Mouse (Mus musculus): Measurements from ENCODE around the gene Pdzd3. TPM values are rescaled to one million over a fixed set of nuclear protein-coding genes. Genes with fewer than 3 reads are reported as not detected.

Pdzd3 gene
- polyA plus RNA-seq, 1 experiment = not detected

DNA sequence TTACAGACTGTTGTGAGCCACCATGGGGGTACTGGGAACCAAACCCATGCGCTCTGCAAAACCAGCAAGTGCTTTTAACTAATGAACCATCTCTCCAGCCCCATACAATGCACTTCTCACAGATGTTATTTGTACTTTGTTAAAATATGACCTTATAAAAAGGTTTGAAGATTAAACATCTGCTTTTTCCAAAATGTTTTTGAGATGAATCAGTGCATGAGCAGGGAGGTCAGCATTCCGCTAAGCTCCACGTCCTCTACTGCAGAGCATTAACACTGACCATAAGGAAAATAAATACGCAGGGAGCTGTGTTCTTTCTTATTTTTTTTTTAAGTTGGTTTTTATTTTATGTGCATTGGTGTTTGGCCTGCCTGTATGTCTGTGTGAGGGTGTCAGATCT is 38.9 kb downstream of the Pdzd3 start:
- Histone ChIP-seq H3K4me3 (ENCODE audit: insufficient read depth, low read length) (no peak overlapping the region), H3K27ac (ENCODE audit: insufficient read depth, low read depth, low read length) (no peak overlapping the region)

DNA sequence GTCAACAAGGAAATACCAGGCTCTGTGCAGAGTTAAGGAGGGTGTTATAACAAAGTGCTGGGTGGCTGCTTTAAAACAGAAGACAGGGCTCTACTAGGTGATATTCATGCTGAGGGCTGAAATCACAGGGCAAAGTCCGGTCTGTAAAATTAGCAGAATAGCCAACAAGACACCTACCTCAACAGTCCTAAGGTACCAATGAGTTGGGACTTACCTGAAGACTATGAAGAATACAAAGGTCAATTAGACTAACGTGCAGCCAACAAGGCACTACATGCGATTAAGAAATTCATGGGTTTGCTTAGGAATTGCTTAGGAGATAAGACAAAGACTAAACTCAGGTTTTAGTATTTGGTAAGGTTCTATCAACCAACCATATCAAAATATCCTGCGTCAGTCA is 41.9 kb downstream of the Pdzd3 start:
- TF ChIP-seq POLR2A (IDR thresholded peaks at IDR 0.05; ENCODE audit: borderline replicate concordance, low read depth, low read length) = no peak
- no peak for TF ChIP-seq CTCF (IDR thresholded peaks at IDR 0.05; ENCODE audit: low read depth, low read length)
- H3K4me1 ChIP-seq (ENCODE audit: control insufficient read depth, insufficient read depth, low read length) = peaks cover 17% of the 10 kb centered on the region

More for the DNA sequence above, 38.9 kb downstream of the Pdzd3 start:
- no peak for TF ChIP-seq CTCF (IDR thresholded peaks at IDR 0.05; ENCODE audit: low read depth, low read length)
- H3K4me1 ChIP-seq (ENCODE audit: control insufficient read depth, insufficient read depth, low read length) = peaks cover 11% of the 10 kb centered on the region; the same call in 1 of the 2 replicates

DNA sequence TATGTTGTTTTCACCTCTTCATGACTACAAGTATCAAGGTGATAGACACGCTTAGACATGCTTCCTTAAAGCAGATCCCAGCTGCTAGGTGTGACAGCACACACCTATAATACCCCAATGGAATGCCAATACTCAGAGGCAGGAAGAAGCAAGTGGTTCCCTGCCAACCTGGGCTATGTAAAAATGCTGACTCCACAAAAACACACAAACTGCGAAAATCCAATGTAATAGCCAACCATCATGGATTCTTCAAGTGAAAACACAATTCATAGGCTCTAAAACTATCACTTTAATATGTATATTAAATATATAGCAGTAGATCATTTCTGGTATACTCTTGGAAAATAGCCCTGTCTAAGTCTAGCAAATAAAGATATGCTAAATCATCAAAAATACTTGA is 43.4 kb downstream of the Pdzd3 start:
- Histone ChIP-seq H3K27ac (ENCODE audit: insufficient read depth, low read depth, low read length) (no peak overlapping the region), H3K4me1 (ENCODE audit: control insufficient read depth, insufficient read depth, low read length) (peaks cover 13% of the 10 kb centered on the region), H3K4me3 (ENCODE audit: insufficient read depth, low read length) (no peak overlapping the region)
- TF ChIP-seq POLR2A (IDR thresholded peaks at IDR 0.05; ENCODE audit: borderline replicate concordance, low read depth, low read length) (no peak), CTCF (IDR thresholded peaks at IDR 0.05; ENCODE audit: low read depth, low read length) (no peak)

More for the DNA sequence above, 41.9 kb downstream of the Pdzd3 start:
- Histone ChIP-seq H3K27ac (ENCODE audit: insufficient read depth, low read depth, low read length) (no peak overlapping the region), H3K4me3 (ENCODE audit: insufficient read depth, low read length) (no peak overlapping the region)

DNA sequence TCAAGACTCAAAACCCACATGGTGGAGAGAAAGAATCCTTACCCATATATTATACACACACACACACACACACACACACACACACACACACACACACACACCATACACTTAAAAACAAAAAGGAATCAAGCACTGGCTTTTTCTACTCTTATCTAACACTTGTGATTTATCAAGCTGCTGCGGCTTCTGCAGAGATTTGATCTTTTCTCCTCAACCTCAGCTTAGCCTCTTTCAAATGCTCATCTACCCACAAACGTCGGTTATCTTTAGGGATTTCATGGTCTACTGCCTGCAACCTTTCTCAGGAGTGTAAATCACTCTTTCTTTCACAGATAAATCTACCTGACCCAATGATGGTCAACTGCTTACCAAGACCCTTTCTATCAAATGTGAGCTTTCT is 50.8 kb downstream of the Pdzd3 start:
- TF ChIP-seq CTCF (IDR thresholded peaks at IDR 0.05; ENCODE audit: low read depth, low read length) (no peak), POLR2A (IDR thresholded peaks at IDR 0.05; ENCODE audit: borderline replicate concordance, low read depth, low read length) (no peak)
- Histone ChIP-seq H3K4me3 (ENCODE audit: insufficient read depth, low read length) (no peak overlapping the region), H3K4me1 (ENCODE audit: control insufficient read depth, insufficient read depth, low read length) (peaks cover 19% of the 10 kb centered on the region), H3K27ac (ENCODE audit: insufficient read depth, low read depth, low read length) (no peak overlapping the region)

DNA sequence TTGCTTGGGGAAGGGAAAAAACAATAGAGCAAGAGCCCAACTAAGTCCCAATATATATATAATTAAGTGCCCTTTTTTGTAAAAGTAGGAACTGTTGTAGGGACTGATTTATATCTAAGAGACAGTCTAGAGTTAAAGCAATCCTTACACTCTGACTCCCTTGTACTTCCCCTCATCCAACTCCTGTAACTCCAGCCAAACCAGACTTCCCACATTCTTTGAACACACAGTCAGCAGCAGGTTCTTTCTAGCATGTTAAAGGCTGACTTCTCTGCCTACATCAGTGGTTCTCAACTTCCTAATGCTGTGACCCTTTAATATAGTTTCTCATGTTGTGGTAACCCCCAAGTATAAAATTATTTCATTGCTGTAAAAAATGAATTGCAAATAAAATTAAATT is 51.7 kb downstream of the Pdzd3 start:
- H3K4me3 ChIP-seq (ENCODE audit: insufficient read depth, low read length) = no peak overlapping the region
- H3K4me1 ChIP-seq (ENCODE audit: control insufficient read depth, insufficient read depth, low read length) = peaks cover 23% of the 10 kb centered on the region
- TF ChIP-seq CTCF (IDR thresholded peaks at IDR 0.05; ENCODE audit: low read depth, low read length) = no peak
- TF ChIP-seq POLR2A (IDR thresholded peaks at IDR 0.05; ENCODE audit: borderline replicate concordance, low read depth, low read length) = no peak

DNA sequence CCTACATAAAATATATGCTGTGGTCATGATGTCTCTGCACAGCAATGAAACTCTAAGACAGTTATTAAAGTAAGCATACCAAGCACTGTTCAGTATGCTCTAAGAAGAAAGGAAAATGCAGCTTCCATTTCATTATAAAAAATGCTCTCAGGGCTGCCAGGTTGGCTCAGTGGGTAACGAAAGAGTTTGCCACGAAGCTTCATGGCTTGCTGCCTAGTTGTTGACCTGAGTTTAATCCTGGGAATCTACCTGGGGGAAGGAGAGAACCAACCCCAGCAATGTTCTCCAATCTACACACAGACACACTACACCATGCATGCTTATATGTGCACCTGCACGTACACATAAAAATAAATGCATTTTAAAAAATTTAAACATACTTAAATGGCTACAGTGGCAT is 52.1 kb downstream of the Pdzd3 start:
- TF ChIP-seq CTCF (IDR thresholded peaks at IDR 0.05; ENCODE audit: low read depth, low read length) (no peak), POLR2A (IDR thresholded peaks at IDR 0.05; ENCODE audit: borderline replicate concordance, low read depth, low read length) (no peak)
- Histone ChIP-seq H3K27ac (ENCODE audit: insufficient read depth, low read depth, low read length) (no peak overlapping the region), H3K4me3 (ENCODE audit: insufficient read depth, low read length) (no peak overlapping the region), H3K4me1 (ENCODE audit: control insufficient read depth, insufficient read depth, low read length) (peaks cover 28% of the 10 kb centered on the region)

More for the DNA sequence above, 51.7 kb downstream of the Pdzd3 start:
- no peak overlapping the region for H3K27ac ChIP-seq (ENCODE audit: insufficient read depth, low read depth, low read length)

Other genes starting within 250 kb of the Pdzd3 start
- 0.58 TPM in 1 of 2 replicates, not detected in the other for gene Thy1, start 208.1 kb downstream of the Pdzd3 start, polyA plus RNA-seq (2012; ENCODE audit: insufficient read depth, insufficient read length, missing spikeins)
- 3.2 and 4.3 TPM in 2 replicates for gene Usp2, start 184.4 kb downstream of the Pdzd3 start, polyA plus RNA-seq (2012; ENCODE audit: insufficient read depth, insufficient read length, missing spikeins)
- gene Mfrp, start 149.7 kb downstream of the Pdzd3 start, polyA plus RNA-seq (2012; ENCODE audit: insufficient read depth, insufficient read length, missing spikeins) = not detected in 2 replicates
- not detected in 2 replicates for gene C1qtnf5, start 144.2 kb downstream of the Pdzd3 start, polyA plus RNA-seq (2012; ENCODE audit: insufficient read depth, insufficient read length, missing spikeins)
- gene Gm49380, start 138.0 kb downstream of the Pdzd3 start, polyA plus RNA-seq (2012; ENCODE audit: insufficient read depth, insufficient read length, missing spikeins) = not detected in 2 replicates
- 24.2 and 25.0 TPM in 2 replicates for gene Rnf26, start 138.0 kb downstream of the Pdzd3 start, polyA plus RNA-seq (2012; ENCODE audit: insufficient read depth, insufficient read length, missing spikeins)
- 0.29 TPM in 1 of 2 replicates, not detected in the other for gene Mcam, start 117.0 kb downstream of the Pdzd3 start, polyA plus RNA-seq (2012; ENCODE audit: insufficient read depth, insufficient read length, missing spikeins)
- 143 and 171 TPM in 2 replicates for gene Cbl, start 17.4 kb downstream of the Pdzd3 start, polyA plus RNA-seq (2012; ENCODE audit: insufficient read depth, insufficient read length, missing spikeins)
- gene Ccdc153, start 10.8 kb downstream of the Pdzd3 start, polyA plus RNA-seq (2012; ENCODE audit: insufficient read depth, insufficient read length, missing spikeins) = not detected in 2 replicates
- 6.6 and 7.1 TPM in 2 replicates for gene Nlrx1, start 17.1 kb upstream of the Pdzd3 start, polyA plus RNA-seq (2012; ENCODE audit: insufficient read depth, insufficient read length, missing spikeins)
- gene Abcg4, start 37.1 kb upstream of the Pdzd3 start, polyA plus RNA-seq (2012; ENCODE audit: insufficient read depth, insufficient read length, missing spikeins) = not detected in 2 replicates
- gene Hinfp, start 54.2 kb upstream of the Pdzd3 start, polyA plus RNA-seq (2012; ENCODE audit: insufficient read depth, insufficient read length, missing spikeins) = 23.8 and 28.0 TPM in 2 replicates
- 19.9 and 24.0 TPM in 2 replicates for gene C2cd2l, start 68.8 kb upstream of the Pdzd3 start, polyA plus RNA-seq (2012; ENCODE audit: insufficient read depth, insufficient read length, missing spikeins)
- 44.7 and 49.6 TPM in 2 replicates for gene Dpagt1, start 74.5 kb upstream of the Pdzd3 start, polyA plus RNA-seq (2012; ENCODE audit: insufficient read depth, insufficient read length, missing spikeins)
- 43.6 and 57.0 TPM in 2 replicates for gene H2afx, start 83.2 kb upstream of the Pdzd3 start, polyA plus RNA-seq (2012; ENCODE audit: insufficient read depth, insufficient read length, missing spikeins)
- 22.4 and 25.8 TPM in 2 replicates for gene Hmbs, start 92.8 kb upstream of the Pdzd3 start, polyA plus RNA-seq (2012; ENCODE audit: insufficient read depth, insufficient read length, missing spikeins)
- 41.3 and 44.7 TPM in 2 replicates for gene Vps11, start 110.2 kb upstream of the Pdzd3 start, polyA plus RNA-seq (2012; ENCODE audit: insufficient read depth, insufficient read length, missing spikeins)
- gene Hyou1, start 128.0 kb upstream of the Pdzd3 start, polyA plus RNA-seq (2012; ENCODE audit: insufficient read depth, insufficient read length, missing spikeins) = 32.8 and 33.6 TPM in 2 replicates
- gene Slc37a4, start 145.4 kb upstream of the Pdzd3 start, polyA plus RNA-seq (2012; ENCODE audit: insufficient read depth, insufficient read length, missing spikeins) = 9.4 and 11.5 TPM in 2 replicates
- 2,665 and 2,801 TPM in 2 replicates for gene Rps25, start 155.7 kb upstream of the Pdzd3 start, polyA plus RNA-seq (2012; ENCODE audit: insufficient read depth, insufficient read length, missing spikeins)
- gene Trappc4, start 156.1 kb upstream of the Pdzd3 start, polyA plus RNA-seq (2012; ENCODE audit: insufficient read depth, insufficient read length, missing spikeins) = 64.9 and 82.4 TPM in 2 replicates
- gene Ccdc84, start 167.1 kb upstream of the Pdzd3 start, polyA plus RNA-seq (2012; ENCODE audit: insufficient read depth, insufficient read length, missing spikeins) = 39.3 and 50.2 TPM in 2 replicates
- not detected in 2 replicates for gene Foxr1, start 189.7 kb upstream of the Pdzd3 start, polyA plus RNA-seq (2012; ENCODE audit: insufficient read depth, insufficient read length, missing spikeins)
- gene Upk2, start 203.5 kb upstream of the Pdzd3 start, polyA plus RNA-seq (2012; ENCODE audit: insufficient read depth, insufficient read length, missing spikeins) = not detected in 2 replicates
- gene Bcl9l, start 231.4 kb upstream of the Pdzd3 start, polyA plus RNA-seq (2012; ENCODE audit: insufficient read depth, insufficient read length, missing spikeins) = 6.7 and 9.5 TPM in 2 replicates

All from bone marrow macrophage, adult 2 months (primary cell).